Mouse (Mus musculus): Measurements from ENCODE around the gene Pcbp1. TPM values are rescaled to one million over a fixed set of nuclear protein-coding genes. Genes with fewer than 3 reads are reported as not detected.
"Not testable (repeated sequence)": the region's sequence is repeated elsewhere in the genome, so short reads cannot be mapped to it uniquely, and the experiment has no call there.

Gene Pcbp1
- total and polyA plus RNA-seq, 3 experiments: 74.2 to 385 TPM; not detected in 1

GRCm38 (mm10) chr6:86557182-86557581 lies 31.1 kb upstream of the Pcbp1 start:
- H3K9ac ChIP-seq (ENCODE audit: control insufficient read depth, low read depth, low read length, poor library complexity, severe bottlenecking); H3K27ac ChIP-seq (ENCODE audit: control insufficient read depth, low read depth, low read length); H3K79me2 ChIP-seq (ENCODE audit: control insufficient read depth, insufficient read depth, low read length, poor library complexity); H3K9me3 ChIP-seq (replicated peaks; ENCODE audit: insufficient read depth, low read length); H3K4me3 ChIP-seq (ENCODE audit: control insufficient read depth in 1 of 2, insufficient read depth in 1 of 2, low read depth in 2 of 2, low read length in 2 of 2); H3K4me1 ChIP-seq (ENCODE audit: control insufficient read depth in 1 of 2, insufficient read depth in 2 of 2, low read length in 2 of 2); DNase-seq (ENCODE audit: low read depth, low spot score); H3K27me3 ChIP-seq (ENCODE audit: control insufficient read depth in 1 of 2, insufficient read depth in 2 of 2, low read length in 2 of 2); H3K36me3 ChIP-seq (ENCODE audit: control insufficient read depth in 1 of 2, insufficient read depth in 2 of 2, low read length in 2 of 2): not testable (repeated sequence)
- 0 out of 2 replicates have a peak, but pooled peaks have one; percentile 42 for TF ChIP-seq TBP (IDR thresholded peaks at IDR 0.05; ENCODE audit: low read depth, low read length)

- no peak for DNase-seq (ENCODE audit: low read depth, low spot score)
- Histone ChIP-seq H3K9me3 (replicated peaks; ENCODE audit: insufficient read depth, low read length) (no peaks in the 10 kb centered on the region), H3K36me3 (ENCODE audit: control insufficient read depth in 1 of 2, insufficient read depth in 2 of 2, low read length in 2 of 2) (peaks cover 0 to 5% of the 10 kb centered on the region in 2 experiments; a peak in 2 of 4 replicates), H3K9ac (ENCODE audit: control insufficient read depth, low read depth, low read length, poor library complexity, severe bottlenecking) (no peak overlapping the region), H3K4me1 (ENCODE audit: control insufficient read depth in 1 of 2, insufficient read depth in 2 of 2, low read length in 2 of 2) (no peaks in the 10 kb centered on the region), H3K27ac (ENCODE audit: control insufficient read depth, low read depth, low read length) (no peak overlapping the region), H3K79me2 (ENCODE audit: control insufficient read depth, insufficient read depth, low read length, poor library complexity) (no peaks in the 10 kb centered on the region), H3K4me3 (ENCODE audit: control insufficient read depth in 1 of 2, insufficient read depth in 1 of 2, low read depth in 2 of 2, low read length in 2 of 2) (no peak overlapping the region), H3K27me3 (ENCODE audit: control insufficient read depth in 1 of 2, insufficient read depth in 2 of 2, low read length in 2 of 2) (no peaks in the 10 kb centered on the region)
- no peak for TF ChIP-seq ZC3H11A (IDR thresholded peaks at IDR 0.05; ENCODE audit: low read depth, low read length)
- TF ChIP-seq ZNF384 (IDR thresholded peaks at IDR 0.05; ENCODE audit: low read depth, low read length): peak; percentile 65; the same call in 1 of the 2 replicates
These were observed 30.4 kb upstream of the Pcbp1 start for GRCm38 (mm10) chr6:86556345-86557058.

- H3K9me3 ChIP-seq (replicated peaks; ENCODE audit: insufficient read depth, low read length): no peaks in the 10 kb centered on the region
- no peaks in the 10 kb centered on the region for H3K27me3 ChIP-seq (ENCODE audit: control insufficient read depth in 1 of 2, insufficient read depth in 2 of 2, low read length in 2 of 2)
- H3K79me2 ChIP-seq (ENCODE audit: control insufficient read depth, insufficient read depth, low read length, poor library complexity): no peaks in the 10 kb centered on the region; the same call in 1 of the 2 replicates
- H3K9ac ChIP-seq (ENCODE audit: control insufficient read depth, low read depth, low read length, poor library complexity, severe bottlenecking): no peak overlapping the region
- H3K4me1 ChIP-seq (ENCODE audit: control insufficient read depth in 1 of 2, insufficient read depth in 2 of 2, low read length in 2 of 2): no peaks in the 10 kb centered on the region; a peak in 1 of 4 replicates
- no peak overlapping the region for H3K4me3 ChIP-seq (ENCODE audit: control insufficient read depth in 1 of 2, insufficient read depth in 1 of 2, low read depth in 2 of 2, low read length in 2 of 2)
- peaks cover 2 to 8% of the 10 kb centered on the region in 2 experiments for H3K36me3 ChIP-seq (ENCODE audit: control insufficient read depth in 1 of 2, insufficient read depth in 2 of 2, low read length in 2 of 2)
- TF ChIP-seq JUND (IDR thresholded peaks at IDR 0.05; ENCODE audit: low read depth, low read length) (no peak), GATA1 (IDR thresholded peaks at IDR 0.05; ENCODE audit: low read depth, low read length) (no peak), NELFE (IDR thresholded peaks at IDR 0.05; ENCODE audit: low read depth, low read length) (no peak), MYB (IDR thresholded peaks at IDR 0.05; ENCODE audit: low read depth, low read length) (no peak), KAT2A (conservative IDR thresholded peaks at IDR 0.05; ENCODE audit: low read depth, low read length) (no peak), TCF12 (IDR thresholded peaks at IDR 0.05; ENCODE audit: low read depth, low read length) (no peak), TBP (IDR thresholded peaks at IDR 0.05; ENCODE audit: low read depth, low read length) (no peak), USF1 (IDR thresholded peaks at IDR 0.05; ENCODE audit: low read depth, low read length) (no peak), GABPA (IDR thresholded peaks at IDR 0.05; ENCODE audit: low read depth, low read length) (no peak), RAD21 (IDR thresholded peaks at IDR 0.05; ENCODE audit: low read depth, low read length) (no peak), POLR2A (IDR thresholded peaks at IDR 0.05; ENCODE audit: control insufficient read depth in 1 of 2, insufficient read depth in 1 of 2, low read depth in 1 of 2, low read length in 2 of 2, poor library complexity in 1 of 2) (no peak), ZKSCAN1 (IDR thresholded peaks at IDR 0.05; ENCODE audit: low read depth, low read length) (no peak), ELF1 (IDR thresholded peaks at IDR 0.05; ENCODE audit: low read depth, low read length) (no peak), CHD1 (IDR thresholded peaks at IDR 0.05; ENCODE audit: low read depth, low read length) (no peak), USF2 (IDR thresholded peaks at IDR 0.05; ENCODE audit: borderline replicate concordance in 1 of 2, insufficient read depth in 1 of 2, low read depth in 1 of 2, low read length in 2 of 2) (no peak), CHD2 (IDR thresholded peaks at IDR 0.05; ENCODE audit: low read length) (no peak), MYC (IDR thresholded peaks at IDR 0.05; ENCODE audit: low read depth, low read length) (no peak)
- DNase-seq (ENCODE audit: low read depth, low spot score): no peak
- H3K27ac ChIP-seq (ENCODE audit: control insufficient read depth, low read depth, low read length): no peak overlapping the region
These were observed 24.5 kb upstream of the Pcbp1 start for GRCm38 (mm10) chr6:86550587-86550986.
